Mouse (Mus musculus): ENCODE measurements at regions not wholly inside any gene's neighbourhood (a gene's known extent, or its start where the extent isn't known, plus 50 kb on each side); places are given as distances from the start of the nearest gene placed in this dataset.

DNA sequence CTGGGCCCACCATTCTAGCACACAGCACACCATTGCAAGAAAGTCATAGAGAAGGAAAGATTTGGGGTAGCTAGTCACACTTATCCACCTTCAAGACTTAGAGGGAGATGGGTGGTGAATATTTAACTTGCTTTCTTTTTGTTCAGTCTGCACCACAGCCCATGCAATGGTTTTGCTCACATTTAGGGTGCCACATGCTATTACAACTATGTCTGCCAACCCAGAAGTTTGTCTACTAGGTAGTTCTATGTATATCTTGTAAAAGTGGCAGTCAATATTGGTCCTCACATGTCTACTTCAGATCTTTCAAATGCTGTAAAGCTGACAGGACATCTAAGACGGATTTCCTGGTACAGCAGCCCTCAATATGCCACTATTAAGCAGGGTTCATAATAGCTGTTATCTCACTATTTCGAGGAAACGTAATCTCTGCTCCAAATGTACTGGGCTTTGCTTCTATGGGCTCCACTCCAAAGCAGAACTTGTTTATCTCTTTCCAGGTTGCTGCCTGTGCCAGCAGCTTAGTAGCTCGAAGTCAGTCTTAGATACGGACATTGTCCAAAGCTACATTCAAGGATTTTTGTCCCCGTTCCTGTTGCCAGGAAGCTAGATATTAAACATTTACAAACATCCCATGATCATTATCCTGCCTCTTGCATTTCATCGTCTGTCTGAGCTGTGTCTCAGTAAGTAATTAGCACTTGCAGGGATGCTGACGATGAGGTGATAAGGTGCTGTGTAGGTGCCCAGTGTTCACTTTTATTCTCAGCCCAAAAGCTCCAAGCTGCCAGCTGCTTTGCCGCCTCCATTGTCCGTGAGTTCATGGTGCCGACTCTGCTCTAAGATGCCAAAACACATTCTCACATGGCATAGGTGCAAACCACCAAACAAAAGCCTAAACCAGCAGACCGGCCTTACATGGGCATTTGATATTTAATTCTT lies 327.8 kb upstream of the Robo2 start:
- no peak for DNase-seq (ENCODE audit: low spot score in 2 of 2)

DNA sequence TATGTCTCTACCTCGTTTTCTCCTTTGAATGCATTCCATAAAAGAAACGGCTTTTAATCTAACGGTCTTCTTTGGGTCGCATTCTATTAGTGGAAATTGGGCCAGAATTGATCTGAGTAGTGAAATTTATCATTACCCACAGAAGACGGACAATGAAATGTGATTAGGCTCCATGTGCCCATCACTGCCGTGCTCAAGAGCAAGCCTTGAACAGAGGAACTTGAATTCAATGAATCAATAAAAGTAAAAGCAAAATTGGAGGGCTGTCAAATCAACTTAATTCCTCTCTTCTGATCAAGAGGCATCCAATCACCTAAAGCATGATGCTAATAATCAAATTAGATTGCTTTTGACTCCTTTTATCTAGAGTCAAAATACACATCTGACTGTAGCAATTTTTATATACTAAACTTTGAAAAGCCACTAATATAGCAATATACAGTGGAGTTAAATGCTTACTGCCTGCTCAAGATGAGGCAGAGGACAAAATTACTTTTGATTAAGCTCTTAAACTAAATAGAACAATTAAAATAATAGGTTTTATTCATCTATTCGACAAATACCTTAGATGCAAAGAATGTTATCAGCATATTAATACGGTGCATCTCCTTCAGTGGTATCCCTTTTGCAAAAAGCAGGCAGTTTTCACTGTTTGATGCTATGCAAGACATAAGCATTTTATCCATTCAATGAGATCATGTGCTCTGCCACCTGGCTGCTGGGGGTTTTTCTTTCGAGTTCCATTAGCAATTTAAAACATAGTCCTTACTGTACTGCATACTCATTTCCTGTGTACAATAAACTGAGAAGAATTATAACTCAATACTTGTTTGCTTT lies 321.5 kb upstream of the Robo2 start:
- DNase-seq (ENCODE audit: low spot score in 2 of 2) = no peak

DNA sequence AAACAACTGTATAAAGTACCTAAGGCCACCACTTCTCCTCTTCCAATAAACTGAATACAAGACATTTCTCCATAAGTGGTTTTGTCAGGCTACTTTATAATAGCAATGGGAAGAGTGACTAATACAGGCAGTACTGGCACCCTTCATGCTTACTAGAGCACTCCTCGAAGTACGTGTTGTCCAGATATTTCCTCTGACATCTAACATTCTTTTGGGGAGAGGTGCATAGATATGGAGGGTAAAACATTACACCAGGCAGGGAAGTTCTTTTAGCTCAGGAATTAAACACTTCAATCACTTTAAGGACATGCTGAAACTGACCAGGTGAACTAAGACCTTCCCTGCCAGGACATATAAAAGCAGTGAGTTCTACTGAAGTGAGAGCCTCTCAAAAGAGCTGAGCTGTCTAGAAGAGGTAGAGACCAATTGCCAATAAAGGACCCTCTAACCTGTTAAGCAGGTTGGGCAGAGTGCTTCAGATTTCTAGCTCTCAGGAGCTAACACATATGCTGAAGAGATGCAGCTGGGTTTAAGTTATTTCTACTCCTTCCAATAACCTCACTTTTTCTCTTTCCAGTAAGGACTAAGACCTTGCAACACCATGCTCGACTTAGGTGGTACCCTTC lies 318.7 kb upstream of the Robo2 start:
- no peak for DNase-seq (ENCODE audit: low spot score in 2 of 2)

DNA sequence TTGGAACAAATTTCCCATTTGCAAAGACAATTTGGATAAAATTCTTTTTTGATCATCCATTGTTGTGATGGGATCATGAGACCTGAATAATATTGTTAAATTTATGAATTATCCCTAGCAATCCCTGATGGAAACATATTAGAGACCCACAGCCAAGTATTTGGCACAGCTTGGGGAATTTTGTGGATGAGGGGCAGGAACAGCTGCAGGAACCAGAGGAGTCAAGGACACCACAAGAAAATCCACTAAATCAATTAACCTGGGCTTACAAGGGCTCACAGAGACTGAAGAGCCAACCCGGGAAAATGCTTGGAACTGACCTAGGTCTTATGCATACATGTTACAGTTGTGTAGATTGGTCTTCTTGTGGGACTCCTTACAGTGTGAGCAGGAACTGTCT lies 311.6 kb upstream of the Robo2 start:
- DNase-seq (ENCODE audit: low spot score in 2 of 2) = no peak

DNA sequence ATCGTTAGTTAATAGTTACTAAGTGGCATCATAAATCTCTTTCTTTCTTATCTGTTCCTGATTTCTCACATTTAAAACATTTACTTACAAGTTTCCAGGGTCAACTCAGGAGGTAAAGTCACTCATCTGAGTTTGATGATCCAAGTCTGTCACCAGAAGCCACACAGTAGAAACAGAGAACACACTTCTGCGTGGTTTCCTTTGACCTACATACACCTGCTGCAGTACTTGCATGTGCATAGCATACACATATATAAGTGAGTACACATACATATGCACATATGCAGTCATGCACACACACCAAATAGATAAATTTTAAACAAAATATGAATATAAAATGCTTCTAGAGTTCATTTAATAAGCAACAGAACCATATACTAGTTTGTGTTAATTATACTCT lies 306.5 kb upstream of the Robo2 start:
- no peak for DNase-seq (ENCODE audit: low spot score in 2 of 2)

DNA sequence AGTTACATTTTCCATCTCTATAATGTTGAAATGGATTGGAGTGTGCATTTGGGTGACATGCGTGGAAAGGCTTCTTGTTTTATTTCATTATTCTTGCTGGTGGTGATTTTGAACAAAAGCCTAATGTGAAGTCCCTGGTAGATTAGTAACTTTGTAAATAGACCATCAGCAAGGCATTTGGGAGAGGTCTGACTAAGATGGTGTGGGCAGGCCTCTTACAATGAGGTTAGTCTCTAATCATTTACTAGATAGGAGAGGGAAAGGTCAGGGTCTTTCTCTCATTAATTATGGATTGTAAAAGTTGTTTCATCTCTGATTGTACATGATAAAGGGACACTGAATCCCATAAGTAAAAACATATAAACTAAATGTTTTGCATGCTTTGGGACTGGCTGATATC lies 306.0 kb upstream of the Robo2 start:
- no peak for DNase-seq (ENCODE audit: low spot score in 2 of 2)

DNA sequence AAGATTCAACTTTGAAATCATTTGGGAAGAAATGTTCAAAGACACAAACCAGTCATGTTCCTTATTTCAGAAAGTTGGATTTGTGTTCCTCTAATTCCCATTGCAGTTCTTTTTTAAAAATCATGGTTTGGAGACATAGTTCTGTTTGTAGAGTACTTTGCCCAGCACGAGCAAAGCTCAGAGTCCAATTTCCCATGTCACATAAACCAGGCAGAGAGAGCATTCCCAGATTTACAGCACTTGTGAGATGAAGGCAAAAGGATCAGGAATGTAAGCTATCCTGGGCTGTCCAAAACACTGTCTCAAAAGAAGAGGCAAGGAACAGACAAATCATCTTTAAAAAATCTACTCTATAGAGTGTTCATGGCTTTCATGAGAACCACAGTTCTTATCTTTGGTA lies 303.3 kb upstream of the Robo2 start:
- DNase-seq (ENCODE audit: low spot score in 2 of 2) = no peak

DNA sequence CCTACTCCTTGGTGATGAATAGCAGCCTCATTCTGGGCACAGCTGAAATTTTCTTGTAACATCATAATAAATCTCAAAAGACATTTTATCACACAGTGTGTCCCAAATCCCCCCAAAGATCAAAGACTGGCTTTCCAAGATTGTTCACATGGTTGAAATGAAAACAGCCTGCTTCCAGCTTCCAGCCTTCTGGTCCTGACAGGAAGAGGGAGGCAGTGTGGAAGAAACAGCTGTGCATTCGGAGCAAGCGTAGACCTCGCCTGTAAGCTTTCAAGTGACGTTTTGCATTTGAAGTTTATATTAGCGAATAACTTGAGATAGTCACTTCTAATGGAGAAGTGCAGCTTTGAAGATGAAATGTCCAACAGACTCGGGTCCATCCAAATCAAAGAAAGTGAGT lies 300.9 kb upstream of the Robo2 start:
- no peak for DNase-seq (ENCODE audit: low spot score in 2 of 2)

DNA sequence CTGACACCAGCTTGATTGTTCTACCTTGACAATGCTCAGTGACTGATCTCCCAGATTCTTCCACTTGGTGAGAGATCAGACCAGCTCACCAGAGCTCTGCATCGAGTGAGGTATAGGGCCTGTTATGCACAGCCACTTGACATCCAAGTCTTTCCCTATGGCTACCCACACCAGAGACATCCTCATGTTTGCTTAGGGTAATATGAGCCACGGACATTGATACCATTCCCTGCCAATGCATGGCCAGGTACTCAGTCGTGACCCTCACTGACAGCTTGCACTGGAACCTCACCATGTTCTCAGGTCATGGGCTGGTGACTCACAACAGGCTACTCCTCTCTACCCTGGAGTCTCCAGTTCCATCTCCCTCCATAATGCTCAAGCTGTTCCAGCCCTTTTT lies 290.4 kb upstream of the Robo2 start:
- no peak for DNase-seq (ENCODE audit: low spot score in 2 of 2)

DNA sequence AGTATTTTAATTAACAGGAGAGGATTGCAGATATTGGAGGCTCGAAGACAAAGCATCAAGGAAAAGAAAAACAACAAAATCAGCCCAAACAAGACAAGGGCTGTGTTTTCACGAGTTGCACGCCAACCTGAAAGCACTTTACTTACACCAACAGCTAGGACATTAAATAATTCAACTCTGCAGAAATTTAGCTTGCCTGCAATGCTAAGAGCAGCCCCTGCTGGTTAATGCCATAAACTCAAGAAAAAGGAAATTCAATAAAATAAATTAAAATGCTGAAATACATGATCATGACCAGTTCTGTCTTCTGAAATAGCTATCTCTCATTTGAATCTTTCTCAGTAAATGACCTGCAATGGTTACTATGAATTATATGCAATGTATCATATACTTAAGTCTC lies 271.7 kb upstream of the Robo2 start:
- no peak for DNase-seq (ENCODE audit: low spot score in 2 of 2)

DNA sequence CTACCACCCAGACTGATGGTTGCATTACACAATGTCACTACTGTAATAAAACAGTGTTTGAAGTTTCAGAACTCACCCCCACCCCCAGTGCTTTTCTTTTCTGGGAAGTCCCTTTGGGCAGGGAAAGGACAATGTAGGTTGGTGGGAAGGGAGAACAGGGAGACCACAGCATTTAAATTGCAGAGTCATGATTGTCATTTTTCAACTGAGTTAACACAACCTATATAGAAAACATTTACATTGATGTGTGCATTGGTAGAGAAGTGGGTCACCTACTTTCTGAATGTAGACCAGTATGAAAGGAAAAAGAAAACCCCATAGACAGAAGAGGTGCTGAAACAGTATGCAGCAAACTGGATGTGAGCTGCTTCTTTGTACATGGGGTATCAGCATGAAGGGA lies 264.0 kb upstream of the Robo2 start:
- DNase-seq (ENCODE audit: low spot score in 2 of 2) = no peak

DNA sequence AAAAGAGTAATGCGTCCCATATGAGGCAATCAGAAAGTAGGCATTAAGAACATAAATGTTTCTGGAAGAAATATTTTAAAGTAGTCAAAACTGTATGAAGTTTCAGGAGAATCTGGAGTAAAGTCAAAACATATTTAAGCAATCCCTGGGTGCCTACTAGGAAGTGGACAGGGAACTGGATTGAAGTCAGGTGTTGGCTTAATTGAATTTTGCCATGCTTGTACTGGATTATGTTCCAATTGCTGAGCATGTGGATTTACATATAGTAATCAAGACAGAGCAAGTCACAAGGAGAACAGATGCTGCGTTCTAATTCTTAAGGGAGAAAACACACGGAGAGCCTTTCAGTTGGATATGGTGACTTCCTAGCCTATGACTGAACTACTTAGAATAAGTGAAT lies 259.8 kb upstream of the Robo2 start:
- DNase-seq (ENCODE audit: low spot score in 2 of 2) = no peak

DNA sequence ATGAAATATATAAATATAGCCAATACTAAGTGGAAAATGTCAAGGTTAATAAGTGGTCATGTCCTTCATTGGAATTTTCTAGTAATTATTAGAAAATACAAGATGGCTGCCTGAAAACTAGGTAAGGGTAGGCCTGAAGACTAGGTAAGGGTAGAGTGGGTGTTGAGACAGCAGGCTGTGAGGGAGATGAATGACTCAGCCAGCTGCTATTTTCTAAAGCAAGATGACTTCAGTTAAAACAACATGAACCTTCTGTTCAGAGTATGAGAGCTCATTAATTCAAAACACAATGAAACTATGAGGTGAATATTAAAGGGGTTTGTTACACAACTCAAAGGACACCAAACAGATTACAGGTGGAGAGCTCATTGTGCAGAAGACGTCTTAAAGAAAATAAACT lies 252.7 kb upstream of the Robo2 start:
- DNase-seq (ENCODE audit: low spot score in 2 of 2) = no peak

DNA sequence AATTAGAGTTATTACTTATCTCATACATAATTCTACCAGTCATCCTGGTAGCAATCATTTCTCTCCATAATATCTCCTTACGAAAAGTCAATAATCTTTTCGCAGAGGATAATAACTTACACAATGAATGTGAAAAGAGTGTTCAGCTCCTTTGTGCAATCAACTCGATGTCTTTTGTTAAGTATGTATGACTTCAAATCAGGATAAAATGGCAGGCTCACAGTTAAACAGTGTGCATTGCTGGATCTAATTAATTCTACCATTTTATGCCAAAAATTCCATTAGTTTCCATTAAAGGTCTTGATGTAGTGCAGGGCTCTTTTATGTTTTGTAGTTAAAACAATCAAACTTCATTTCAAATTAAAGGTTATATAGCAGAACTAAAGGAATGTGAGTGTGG lies 239.6 kb upstream of the Robo2 start:
- no peak for DNase-seq (ENCODE audit: low spot score in 2 of 2)

DNA sequence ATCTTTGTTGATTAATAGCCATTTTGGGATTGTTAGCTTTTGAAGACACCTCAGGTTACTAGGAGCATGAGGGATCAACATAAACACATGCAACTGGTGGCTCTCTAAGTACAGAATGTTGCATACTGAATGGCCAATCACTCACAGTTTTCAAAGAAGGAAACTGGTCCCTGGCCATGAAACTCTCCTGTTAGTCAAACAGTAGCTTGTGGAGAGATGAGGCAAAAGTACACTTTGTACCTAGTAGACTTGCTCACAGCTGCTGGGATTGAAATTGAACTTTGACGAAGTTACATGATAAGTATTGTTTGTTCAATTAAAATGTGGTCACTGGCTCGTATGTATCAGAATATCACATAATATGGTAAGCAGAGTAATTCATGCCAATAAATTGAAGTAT lies 237.6 kb upstream of the Robo2 start:
- DNase-seq (ENCODE audit: low spot score in 2 of 2) = no peak

DNA sequence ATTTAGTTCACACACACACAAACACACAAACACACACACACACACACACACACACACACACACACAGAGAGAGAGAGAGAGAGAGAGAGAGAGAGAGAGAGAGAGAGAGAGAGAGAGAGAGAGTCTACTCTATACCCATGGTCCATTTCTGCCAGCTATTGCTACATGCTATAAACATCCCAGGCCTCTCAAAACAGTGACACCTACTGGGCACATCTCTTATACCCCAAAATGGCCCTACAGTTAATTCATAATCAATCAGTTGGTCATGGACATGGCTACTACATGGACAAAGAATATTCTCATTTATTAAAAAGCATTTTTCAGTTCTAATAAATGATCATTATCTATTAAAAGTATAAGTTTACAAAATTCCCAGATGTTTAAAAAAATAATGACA lies 236.8 kb upstream of the Robo2 start:
- no peak for DNase-seq (ENCODE audit: low spot score in 2 of 2)

DNA sequence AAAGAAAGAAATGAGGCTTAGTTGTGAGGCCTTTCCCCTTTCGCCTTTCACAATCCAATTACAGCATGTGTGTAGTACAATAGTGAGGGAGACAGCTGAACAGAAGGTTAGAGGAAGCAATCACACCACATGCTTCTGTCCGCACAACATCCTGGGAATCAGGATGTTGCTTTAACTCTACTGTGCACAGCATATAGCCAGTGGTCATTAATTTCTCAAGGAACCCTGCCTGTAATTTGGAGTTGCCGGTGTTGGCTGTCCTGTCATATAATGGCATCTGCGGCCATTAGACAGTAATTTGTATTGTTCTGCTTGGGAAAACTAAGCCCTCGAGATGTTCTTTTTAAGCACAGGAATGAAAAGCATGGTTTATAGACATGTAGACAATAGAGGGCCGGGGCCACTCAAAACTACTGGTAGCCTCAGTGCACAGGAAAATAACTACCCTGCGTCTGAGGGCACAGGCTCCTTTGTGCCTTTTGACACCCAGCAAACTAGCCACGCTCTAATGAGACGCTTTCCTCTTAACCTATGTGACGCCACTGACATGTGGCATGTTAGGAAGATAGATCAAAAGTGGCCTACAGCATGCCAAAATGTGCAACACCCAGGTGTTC lies 233.2 kb upstream of the Robo2 start:
- no peak for DNase-seq (ENCODE audit: low spot score in 2 of 2)

DNA sequence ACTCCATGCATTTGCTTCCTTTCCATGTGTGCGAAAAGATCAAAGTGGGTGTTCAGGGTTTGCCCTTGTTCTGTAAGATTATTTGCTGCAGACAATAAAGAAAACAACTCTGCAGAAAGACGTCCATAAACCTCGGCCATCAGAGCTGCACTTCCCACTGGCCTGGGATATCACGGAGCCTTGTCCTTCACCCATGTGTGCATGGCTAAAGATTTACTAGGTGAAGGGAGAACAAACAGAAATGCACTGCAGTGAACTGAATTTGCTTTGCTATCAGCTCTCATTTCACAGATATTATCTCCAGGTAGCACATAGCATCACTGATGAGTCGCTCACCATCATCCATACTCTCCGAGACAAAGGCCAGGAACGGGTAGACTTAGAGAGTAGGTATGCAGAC lies 228.2 kb upstream of the Robo2 start:
- no peak for DNase-seq (ENCODE audit: low spot score in 2 of 2)

DNA sequence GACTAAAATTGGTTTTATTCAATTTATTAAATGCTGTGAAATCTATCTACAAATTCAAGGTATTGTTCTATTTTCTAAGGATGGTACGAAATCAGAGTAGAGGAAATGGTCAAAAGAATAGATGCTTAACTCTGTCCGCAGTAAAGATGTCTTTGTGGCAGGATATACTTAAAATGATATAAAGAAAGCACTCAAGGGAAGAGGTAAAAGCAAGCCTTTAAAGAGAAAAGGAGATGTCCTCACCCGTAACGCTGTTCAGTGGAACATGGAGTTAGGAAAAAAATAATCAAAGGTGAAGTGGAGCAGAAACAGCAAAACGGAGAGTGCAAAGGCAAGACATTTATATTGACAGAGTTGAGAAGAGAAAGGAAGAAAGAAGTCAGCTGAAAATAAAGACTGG lies 226.0 kb upstream of the Robo2 start:
- no peak for DNase-seq (ENCODE audit: low spot score in 2 of 2)

DNA sequence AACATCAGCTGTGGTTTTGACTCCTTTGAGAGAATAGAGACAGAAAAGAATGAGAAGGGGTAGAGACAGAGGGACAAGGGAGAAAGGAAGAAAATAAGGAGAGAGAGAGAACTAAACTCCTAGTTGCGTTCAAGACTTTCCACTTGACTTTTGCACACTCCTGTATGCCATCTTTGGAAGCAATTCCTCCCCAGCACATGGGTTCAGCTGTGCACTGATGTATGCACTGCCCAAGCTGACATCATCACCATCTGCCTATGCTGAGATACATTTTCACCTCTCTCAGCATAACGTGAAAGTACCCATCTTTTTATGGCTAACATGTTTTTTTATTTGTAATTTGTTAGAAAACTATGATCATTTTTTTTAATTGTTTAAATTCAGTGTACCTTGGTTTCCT lies 214.2 kb upstream of the Robo2 start:
- no peak for DNase-seq (ENCODE audit: low spot score in 2 of 2)

DNA sequence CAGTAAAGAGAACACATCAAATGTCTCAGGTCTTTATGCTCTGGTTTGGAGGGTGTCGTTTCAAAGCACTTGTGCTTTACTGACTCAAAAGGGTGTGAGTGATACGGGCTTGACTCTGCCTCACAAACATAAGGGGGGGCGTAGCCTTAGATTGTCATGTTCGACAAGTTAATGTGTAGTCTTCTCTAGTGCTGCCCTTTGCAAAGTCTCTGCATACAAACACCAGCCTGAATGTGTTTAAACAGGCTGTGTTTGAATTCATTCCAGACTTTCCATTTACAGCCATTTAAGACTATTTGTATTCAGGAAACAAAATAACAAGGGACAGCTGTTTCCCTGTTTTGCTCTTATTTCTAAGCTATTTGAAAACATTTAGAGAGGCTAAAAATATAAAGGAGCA lies 200.4 kb upstream of the Robo2 start:
- DNase-seq (ENCODE audit: low spot score in 2 of 2) = no peak

DNA sequence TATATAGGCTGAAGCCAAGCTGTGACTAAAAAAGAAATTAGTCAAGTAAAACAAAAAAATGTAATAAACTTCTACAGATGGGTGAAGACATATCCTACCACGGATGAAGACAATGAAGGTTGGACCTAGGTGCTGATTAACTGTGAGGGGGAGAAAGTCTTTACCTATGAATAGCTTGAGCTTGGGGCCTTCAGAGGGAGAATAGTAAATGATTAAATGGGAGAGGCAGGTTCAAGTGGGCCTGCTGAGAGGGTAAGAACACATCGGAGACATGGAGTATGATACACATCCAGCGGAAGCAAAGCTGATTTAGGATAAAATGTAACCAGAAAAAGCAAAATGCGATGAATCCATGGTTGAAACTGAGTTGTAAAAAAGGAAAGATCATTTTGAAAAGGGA lies 197.9 kb upstream of the Robo2 start:
- no peak for DNase-seq (ENCODE audit: low spot score in 2 of 2)
